Mouse (Mus musculus): ENCODE data around the gene Gramd1a.

GRCm38 (mm10) chr7:31148086-31148485 lies 7.6 kb downstream of the Gramd1a start:
- TF ChIP-seq CTCF (IDR thresholded peaks at IDR 0.05; ENCODE audit: low read depth, low read length), result no peak
- TF ChIP-seq POLR2A (IDR thresholded peaks at IDR 0.05; ENCODE audit: extremely low read depth, insufficient read depth, low read length), result no peak
